Mouse (Mus musculus): Measurements from ENCODE around the gene Snrnp200. TPM values are rescaled to one million over a fixed set of nuclear protein-coding genes. Genes with fewer than 3 reads are reported as not detected.

Gene Snrnp200
- 5.7 and 8.8 TPM in 2 replicates for polyA plus RNA-seq (2012; rRNA removed)

DNA sequence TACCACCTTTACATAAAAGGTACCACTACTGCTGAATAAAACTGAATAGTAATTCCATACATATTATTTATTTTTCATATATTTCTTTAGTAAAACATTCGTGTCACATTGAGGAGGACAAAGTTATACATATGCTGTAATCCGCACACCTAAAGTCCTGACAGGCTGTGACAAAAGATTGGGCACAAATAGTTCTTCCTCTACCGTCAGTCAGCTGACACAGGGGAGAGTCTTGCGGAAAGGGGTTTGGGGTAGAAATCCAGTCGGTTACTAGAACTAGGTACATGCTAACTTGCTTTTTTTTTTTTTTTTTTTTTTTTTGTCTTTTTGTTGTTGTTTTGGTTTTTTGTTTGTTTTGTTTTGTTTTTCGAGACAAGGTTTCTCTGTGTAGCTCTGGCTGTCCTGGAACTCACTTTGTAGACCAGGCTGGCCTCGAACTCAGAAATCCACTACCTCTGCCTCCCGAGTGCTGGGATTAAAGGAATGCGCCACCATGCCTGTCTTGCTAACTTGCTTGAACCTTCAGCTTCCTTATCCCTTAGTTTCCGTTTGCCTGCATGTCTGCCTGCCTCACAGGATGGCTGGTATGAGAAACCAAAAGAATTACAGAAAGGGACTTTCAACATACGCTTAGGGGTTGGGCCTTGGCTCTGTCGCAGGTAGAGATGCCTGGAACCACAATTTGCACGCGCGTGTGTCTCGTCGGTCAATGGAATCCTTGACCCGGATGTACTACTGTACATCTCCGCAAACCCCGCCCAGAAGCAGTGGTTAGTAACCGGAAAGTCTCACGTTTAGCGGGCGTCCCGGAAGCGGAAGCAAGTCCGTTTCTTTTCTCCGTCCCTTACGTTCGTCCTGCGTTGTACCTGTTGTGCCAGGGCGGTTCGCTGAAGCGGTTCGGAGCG, at the start of gene Snrnp200, which contains the start of gene 1810024B03Rik:
TSS of gene Snrnp200 (plus strand) at position 840 of the 905 bp plus-strand sequence.
TSS of gene 1810024B03Rik (minus strand) at position 734 of the 905 bp plus-strand sequence.

DNA sequence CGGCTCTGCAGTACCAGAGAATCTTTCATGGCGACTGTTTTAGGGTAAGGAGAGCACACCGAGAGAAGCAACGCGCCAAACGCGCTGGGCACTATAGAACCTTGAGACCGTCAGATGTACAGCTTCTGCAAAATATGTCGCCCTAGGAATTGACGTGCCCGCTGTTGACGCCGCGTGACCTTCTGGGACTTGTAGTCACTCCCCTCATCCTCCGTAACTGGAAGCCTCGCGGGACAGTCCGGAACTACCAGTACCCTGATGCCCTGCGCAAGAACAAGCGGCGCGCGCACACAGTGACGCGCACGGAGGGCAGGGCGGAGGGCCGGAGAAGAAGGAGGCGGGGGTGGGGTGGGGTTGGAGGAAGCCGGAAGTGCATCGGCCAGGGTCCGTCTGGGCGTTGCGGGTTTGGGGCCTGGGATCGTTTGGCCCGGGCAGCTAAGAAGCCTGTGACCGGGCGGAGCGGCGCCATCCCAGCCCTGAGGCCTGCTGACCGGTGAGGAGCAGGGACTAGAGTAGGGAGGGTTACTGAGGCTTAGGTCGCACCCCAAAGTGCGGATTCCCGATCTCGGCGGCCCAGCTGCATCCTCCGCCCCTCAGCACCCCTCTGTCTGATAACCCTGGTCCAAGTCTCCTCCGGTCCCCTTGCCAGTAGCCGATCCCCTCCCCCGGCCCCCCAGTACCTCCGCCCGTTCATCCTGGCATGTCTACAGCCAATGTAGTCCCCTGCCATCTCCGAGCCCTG, 39.6 kb downstream of the Snrnp200 start, which contains the start of the genes Ciao1 and Tmem127:
TSS of gene Ciao1 (minus strand) at position 225 of the 742 bp plus-strand sequence.
TSS of gene Tmem127 (plus strand) at position 317 of the 742 bp plus-strand sequence.

DNA sequence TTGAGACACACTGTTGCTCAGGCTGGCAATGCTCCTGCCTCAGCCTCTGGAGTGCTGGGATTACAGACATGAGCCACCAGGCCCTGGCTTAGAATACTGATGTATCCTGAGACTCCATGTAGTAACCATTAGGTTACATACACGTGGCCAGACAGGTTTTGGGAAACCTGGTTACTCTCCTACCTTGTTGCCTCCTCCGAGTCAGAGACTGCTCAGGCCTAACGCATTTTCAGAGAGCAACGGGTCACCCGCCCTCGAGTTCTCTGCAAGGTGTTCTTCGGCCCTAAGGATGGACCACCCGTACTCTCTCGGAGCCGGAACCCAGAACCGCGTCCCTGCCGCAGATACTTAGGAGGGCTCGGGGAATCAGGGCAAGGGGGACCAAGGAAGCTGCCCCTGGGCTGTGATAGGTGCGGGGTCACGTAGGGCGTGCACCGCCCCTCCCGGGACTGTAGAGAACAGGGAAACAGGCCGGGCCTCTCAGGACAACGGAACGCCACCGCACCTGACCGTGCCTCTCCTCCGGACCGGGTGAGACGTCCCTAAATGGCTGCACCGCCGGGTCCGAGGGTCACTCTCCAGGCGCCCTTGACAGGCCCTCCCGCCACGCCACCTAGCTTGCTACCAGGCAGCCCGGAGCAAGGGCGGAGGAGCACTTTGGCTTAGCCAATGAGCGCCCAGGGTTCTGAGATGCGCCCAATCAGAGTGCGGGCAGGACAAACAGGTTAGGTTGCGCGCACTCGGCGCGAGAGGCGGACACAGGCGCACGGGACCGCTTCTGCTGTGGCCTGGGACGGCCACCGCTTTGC, 61.5 kb downstream of the Snrnp200 start, which contains the start of gene Stard7:
TSS of gene Stard7 (plus strand) at position 728 of the 809 bp plus-strand sequence.

Other genes with a start within 250 kb of the Snrnp200 start
- 0.20 and 0.26 TPM in 2 replicates for gene Ap4e1, start 199.7 kb upstream of the Snrnp200 start, polyA plus RNA-seq (2012; rRNA removed)
- 1.4 and 2.2 TPM in 2 replicates for gene Blvra, start 137.7 kb upstream of the Snrnp200 start, polyA plus RNA-seq (2012; rRNA removed)
- 0.40 and 0.63 TPM in 2 replicates for gene Ncaph, start 74.4 kb upstream of the Snrnp200 start, polyA plus RNA-seq (2012; rRNA removed)
- 1.7 and 2.1 TPM in 2 replicates for gene Itpripl1, start 64.9 kb upstream of the Snrnp200 start, polyA plus RNA-seq (2012; rRNA removed)
- 0.29 and 0.58 TPM in 2 replicates for gene 1810024B03Rik, start 106 bp upstream of the Snrnp200 start, polyA plus RNA-seq (2012; rRNA removed)
- 19.1 and 19.5 TPM in 2 replicates for gene Ciao1, start 39.4 kb downstream of the Snrnp200 start, polyA plus RNA-seq (2012; rRNA removed)
- gene Tmem127, start 39.5 kb downstream of the Snrnp200 start, polyA plus RNA-seq (2012; rRNA removed): 27.3 and 39.0 TPM in 2 replicates
- gene Stard7, start 61.8 kb downstream of the Snrnp200 start, polyA plus RNA-seq (2012; rRNA removed): 12.3 and 33.1 TPM in 2 replicates
- 1.4 and 1.9 TPM in 2 replicates for gene Dusp2, start 127.8 kb downstream of the Snrnp200 start, polyA plus RNA-seq (2012; rRNA removed)
- gene Astl, start 130.3 kb downstream of the Snrnp200 start, polyA plus RNA-seq (2012; rRNA removed): not detected in 2 replicates
- 0.17 and 0.25 TPM in 2 replicates for gene Adra2b, start 154.8 kb downstream of the Snrnp200 start, polyA plus RNA-seq (2012; rRNA removed)
- 0.14 and 0.42 TPM in 2 replicates for gene Gpat2, start 216.8 kb downstream of the Snrnp200 start, polyA plus RNA-seq (2012; rRNA removed)
- gene Fahd2a, start 236.2 kb downstream of the Snrnp200 start, polyA plus RNA-seq (2012; rRNA removed): 4.8 and 5.9 TPM in 2 replicates

Data from stomach, adult 2 months (tissue).